Mouse (Mus musculus): ENCODE results near the gene Armc5.

The Armc5 gene

GRCm38 (mm10) chr7:128288923-128289544 lies 51.9 kb downstream of the Armc5 start:
- DNase-seq (ENCODE audit: low spot score in 2 of 2): peak; percentile 62 to 64

Measured in spleen, postnatal 10 days (tissue).